19 mouse cellular contexts compared by ENCODE assay signal in the genomic region with DNA sequence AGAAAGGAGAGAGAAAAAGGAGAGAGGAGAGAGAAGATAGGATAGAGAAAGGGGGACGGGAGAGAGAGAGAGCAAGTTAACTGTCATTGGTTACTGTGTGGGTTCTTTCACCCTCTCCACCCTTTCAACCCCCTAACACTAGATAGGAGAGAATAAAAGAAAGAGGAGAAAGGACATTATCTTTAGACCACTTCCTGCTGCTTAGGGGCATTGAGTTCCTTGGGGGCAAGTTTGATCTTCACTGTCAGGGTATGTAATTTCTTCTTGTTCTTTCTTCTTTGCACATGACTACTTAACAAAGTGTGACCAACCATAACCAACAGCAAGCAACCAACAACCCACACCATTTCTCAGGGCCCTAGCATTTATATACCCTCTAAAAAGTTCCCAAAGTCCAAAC. TPM values are rescaled to one million over a fixed set of nuclear protein-coding genes. Genes with fewer than 3 reads are reported as not detected.
"Had no signal": no experiment of that assay in that cellular context is flagged by ENCODE, and none has a peak within 500 bp of the region (broad histone marks: within the 10 kb centered on the region; RNA-seq: fewer than 3 reads in every experiment).

No protein-coding gene starts in this region.

- DNase-seq: retina, postnatal 1 day; right cerebral cortex, adult 18-20 months; right cerebral cortex, postnatal 14 days; right cerebral cortex, postnatal 25 days; right cerebral cortex, postnatal 4 days; spleen, adult 18-20 months; thymus, adult 18-20 months; thymus, adult 2 months; thymus, postnatal 14 days; thymus, postnatal 25 days; thymus, postnatal 36 days; thymus, postnatal 4 days had no signal

- H3K27me3 ChIP-seq: neural tube, embryonic 13.5 days; neural tube, embryonic 15.5 days; stomach, embryonic 15.5 days had no signal

- H3K4me3 ChIP-seq: neural tube, embryonic 13.5 days; neural tube, embryonic 15.5 days; stomach, embryonic 15.5 days had no signal

- H3K27ac ChIP-seq: neural tube, embryonic 13.5 days; neural tube, embryonic 15.5 days; stomach, embryonic 15.5 days; stomach, postnatal 0 days had no signal

- H3K9ac ChIP-seq: neural tube, embryonic 13.5 days; neural tube, embryonic 15.5 days; stomach, embryonic 15.5 days had no signal

- H3K9me3 ChIP-seq: neural tube, embryonic 13.5 days; neural tube, embryonic 15.5 days; stomach, embryonic 15.5 days had no signal

- H3K36me3 ChIP-seq: neural tube, embryonic 15.5 days had no signal

RNA-seq across cellular contexts. Expression of gene Disp2, which starts 33.2 kb away (rescaled TPM):
- total RNA-seq: neutrophil, adult 5-6 weeks had no signal

RNA-seq across cellular contexts. Expression of gene Phgr1, which starts 40.2 kb away (rescaled TPM):
- total RNA-seq: neutrophil, adult 5-6 weeks had no signal
- polyA plus RNA-seq: neural tube, embryonic 13.5 days; neural tube, embryonic 14.5 days; neural tube, embryonic 15.5 days; urinary bladder, adult 2 months had no signal

RNA-seq across cellular contexts. Expression of gene Ccdc9b, which starts 50.3 kb away (rescaled TPM):
- total RNA-seq: neutrophil, adult 5-6 weeks had no signal
